Mouse (Mus musculus) thymus, postnatal 4 days (tissue): Measurements from ENCODE around the gene Atp8a1.

ENCODE experiments used
- DNase-seq: peaks from one replicate; pipeline ENCODE4 v3.0.0; 2021

The Atp8a1 gene

GRCm38 (mm10) chr5:67758126-67758525 is 89.1 kb downstream of the Atp8a1 start:
- DNase-seq: no peak

DNA sequence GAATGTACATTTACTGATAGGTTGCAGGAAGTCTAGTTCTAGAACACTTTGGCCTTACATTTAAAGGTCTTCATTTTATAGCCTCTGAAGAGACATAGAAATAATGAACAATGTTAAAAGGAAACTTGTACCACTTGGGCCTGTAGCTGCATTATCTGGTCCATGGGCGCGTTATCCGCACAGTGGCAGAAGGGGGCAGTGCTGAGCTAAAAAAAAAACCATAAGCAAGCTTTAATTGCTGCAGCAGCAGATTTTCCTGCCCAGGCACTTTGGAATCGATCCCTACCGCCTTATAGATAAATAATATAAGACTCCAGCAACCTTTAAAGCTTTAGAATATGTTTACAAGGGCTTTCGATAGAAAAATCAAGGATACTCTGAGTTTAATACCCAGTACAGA is 91.1 kb downstream of the Atp8a1 start:
- DNase-seq: peak; percentile 65

DNA sequence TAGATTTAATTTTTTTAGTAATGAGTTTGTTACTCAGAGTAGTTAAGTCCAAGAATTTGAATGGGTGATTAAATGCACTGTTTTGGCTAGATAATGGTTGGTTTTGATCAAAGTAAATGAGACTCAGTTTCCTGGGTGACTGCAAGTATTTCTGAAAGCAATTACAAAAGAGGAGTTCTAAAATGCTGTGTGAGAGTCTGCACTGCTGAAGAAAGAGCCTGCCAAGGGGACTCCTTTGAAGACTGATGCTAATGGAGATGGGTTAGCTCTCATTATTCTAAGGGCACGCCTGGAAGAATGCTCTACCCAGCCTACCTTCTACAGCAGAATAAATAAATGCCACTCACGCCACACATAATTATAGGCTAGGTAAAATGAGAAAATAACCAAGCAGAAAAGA is 94.2 kb downstream of the Atp8a1 start:
- DNase-seq: no peak

DNA sequence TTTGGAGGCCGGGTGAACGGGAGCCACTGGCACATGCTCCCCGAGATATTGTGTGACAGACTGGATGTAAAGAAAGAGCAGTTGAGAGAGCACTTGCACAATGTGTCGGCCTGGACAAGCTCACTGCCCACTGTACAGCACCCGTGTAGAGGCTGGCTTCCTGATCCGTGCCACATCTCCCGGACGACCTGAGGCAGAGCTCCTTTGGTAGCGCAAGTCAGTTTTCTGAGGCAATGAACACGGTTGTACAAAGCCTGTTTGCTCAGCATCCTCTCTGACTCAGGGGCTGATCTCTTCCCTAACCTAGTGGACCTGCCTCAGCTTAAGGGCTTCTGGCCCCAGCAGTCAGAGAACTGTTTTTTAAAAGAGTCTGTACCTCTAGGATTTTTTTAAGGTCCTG is 94.6 kb downstream of the Atp8a1 start:
- no peak for DNase-seq

GRCm38 (mm10) chr5:67752007-67752406 is 95.2 kb downstream of the Atp8a1 start:
- DNase-seq: peak; percentile 13

DNA sequence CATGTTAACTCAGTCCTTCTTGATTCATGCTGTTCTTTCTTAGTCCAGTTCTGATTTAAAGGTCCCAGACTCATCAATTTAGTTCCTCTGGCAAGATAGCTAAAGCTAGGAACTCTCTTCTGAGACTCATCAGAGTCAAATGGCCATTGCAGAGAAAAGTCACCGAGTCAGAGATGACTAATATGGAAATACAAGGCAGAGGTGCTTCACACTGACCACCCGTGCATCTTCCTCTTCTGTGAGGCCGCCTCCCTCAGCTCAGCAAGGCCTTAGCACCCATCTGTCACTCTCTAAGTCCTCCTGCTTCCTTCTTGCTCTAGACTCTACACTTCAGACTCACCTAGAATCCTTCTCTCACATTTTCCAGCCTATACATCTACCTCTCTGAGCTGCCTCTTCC is 108.0 kb downstream of the Atp8a1 start:
- no peak for DNase-seq

- DNase-seq: no peak
Observed at GRCm38 (mm10) chr5:67738133-67738532, 109.1 kb downstream of the Atp8a1 start.

GRCm38 (mm10) chr5:67735771-67736170 is 111.5 kb downstream of the Atp8a1 start:
- no peak for DNase-seq

DNA sequence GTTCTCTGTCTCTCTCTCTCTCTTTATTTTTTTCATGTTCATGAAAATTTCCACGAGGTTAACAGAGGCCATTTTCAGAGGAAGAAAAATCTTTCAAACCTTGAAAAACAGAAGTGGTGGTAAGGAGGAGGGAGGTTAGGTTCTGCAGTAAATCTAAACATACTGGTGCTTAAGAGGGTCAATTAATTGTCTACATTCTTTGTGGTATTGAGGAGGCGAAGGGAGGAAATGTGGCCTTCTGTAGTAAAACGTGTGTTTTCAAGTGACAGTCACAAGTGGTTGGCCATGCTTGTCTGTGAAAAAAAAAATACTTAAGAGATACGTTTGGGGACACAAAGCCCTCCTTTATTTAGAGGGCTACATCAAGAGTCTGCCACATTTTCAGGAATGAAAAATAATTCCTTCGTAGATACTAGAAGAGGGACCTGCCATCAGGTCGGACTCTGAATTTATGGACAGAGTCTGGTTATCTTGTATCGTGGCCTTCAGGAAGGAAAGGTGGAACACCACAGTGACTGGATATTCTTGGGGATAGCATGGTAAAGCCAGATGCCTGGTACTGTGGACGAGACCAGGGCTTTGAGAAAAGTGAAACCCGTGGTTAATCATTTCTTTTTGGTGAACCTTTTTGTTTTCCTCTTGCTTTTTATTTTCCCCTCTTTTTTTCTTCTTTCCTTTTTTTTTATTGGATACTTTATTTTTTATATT is 113.5 kb downstream of the Atp8a1 start:
- DNase-seq: no peak

- DNase-seq: no peak
Observed at GRCm38 (mm10) chr5:67733150-67733549, 114.1 kb downstream of the Atp8a1 start.

- no peak for DNase-seq
Observed at GRCm38 (mm10) chr5:67727755-67728154, 119.5 kb downstream of the Atp8a1 start.

DNA sequence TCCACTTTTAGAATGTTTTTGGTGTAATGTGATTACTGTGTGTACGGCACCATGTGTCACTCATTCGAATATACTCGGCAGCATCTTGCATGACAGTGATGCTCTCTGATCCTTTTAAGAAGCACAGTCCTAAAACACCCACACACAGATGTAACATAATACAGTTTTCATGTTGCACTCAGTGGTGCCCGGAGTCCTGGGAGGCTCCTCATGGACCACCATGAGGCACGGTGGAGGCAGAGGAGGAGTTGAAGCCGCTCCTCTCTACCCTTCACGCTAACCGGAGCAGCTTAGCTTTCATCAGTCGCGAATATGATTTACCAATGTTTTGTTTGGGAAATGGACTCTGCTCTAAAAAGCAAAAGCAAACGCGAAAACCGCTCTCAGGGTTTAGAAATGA is 120.4 kb downstream of the Atp8a1 start:
- DNase-seq: no peak

- DNase-seq: no peak
Observed at GRCm38 (mm10) chr5:67701641-67702040, 145.6 kb downstream of the Atp8a1 start.

- DNase-seq: no peak
Observed at GRCm38 (mm10) chr5:67699418-67699817, 147.8 kb downstream of the Atp8a1 start.

GRCm38 (mm10) chr5:67698176-67698575 is 149.1 kb downstream of the Atp8a1 start:
- no peak for DNase-seq

- DNase-seq: no peak
Observed at GRCm38 (mm10) chr5:67696741-67697596, 150.3 kb downstream of the Atp8a1 start.

DNA sequence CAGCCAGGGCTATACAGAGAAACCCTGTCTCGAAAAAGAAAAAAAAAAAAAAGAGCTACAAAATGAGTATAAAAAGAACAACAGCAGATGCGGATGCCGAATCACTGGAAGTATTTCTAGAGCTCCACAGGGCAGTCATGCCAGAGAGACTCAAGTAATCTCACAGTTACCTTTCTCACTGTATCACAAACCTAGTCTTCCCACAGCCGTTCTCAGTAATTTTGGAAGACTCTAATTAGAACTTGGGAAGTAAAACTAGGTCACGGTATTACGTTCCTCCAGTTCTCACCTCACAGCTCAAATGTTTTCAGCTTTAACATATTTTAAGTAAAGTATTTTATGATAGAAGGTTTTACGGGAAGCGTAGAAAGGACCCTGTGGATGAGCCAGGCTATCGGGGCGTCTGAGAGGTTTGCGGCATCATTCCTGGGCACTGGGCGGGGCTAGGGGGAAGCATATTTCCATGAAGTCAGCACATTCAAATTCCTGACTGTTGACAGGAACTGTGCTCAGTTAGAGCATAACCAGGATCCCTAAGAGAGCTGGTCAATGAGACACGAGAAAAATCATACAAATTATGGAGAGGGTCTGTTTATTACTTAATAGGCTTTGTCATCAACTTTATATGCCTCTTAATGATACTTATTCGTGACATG is 152.1 kb downstream of the Atp8a1 start:
- no peak for DNase-seq

GRCm38 (mm10) chr5:67690336-67690735 is 156.9 kb downstream of the Atp8a1 start:
- DNase-seq: no peak

- DNase-seq: no peak
Observed at GRCm38 (mm10) chr5:67688001-67688400, 159.2 kb downstream of the Atp8a1 start.

GRCm38 (mm10) chr5:67685906-67686305 is 161.3 kb downstream of the Atp8a1 start:
- no peak for DNase-seq

DNA sequence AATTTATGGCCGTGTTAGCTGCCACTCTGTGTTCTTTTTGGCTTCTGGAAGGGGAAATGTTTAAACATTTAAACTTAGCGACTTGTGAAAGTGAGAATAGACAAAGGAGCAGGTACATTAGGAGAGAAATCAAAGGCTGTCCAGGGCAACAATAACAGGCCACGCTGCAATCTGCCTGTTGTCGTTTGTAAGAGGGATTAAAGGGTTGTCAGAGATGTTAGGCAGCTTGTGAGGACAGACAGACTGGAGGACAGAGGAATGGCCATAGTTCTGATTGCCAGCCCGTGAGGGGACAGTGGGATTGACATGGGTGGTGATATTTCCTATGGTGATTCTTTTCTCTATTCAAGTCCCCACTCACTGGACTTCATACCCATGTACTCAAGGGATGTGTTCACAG is 161.8 kb downstream of the Atp8a1 start:
- no peak for DNase-seq

DNA sequence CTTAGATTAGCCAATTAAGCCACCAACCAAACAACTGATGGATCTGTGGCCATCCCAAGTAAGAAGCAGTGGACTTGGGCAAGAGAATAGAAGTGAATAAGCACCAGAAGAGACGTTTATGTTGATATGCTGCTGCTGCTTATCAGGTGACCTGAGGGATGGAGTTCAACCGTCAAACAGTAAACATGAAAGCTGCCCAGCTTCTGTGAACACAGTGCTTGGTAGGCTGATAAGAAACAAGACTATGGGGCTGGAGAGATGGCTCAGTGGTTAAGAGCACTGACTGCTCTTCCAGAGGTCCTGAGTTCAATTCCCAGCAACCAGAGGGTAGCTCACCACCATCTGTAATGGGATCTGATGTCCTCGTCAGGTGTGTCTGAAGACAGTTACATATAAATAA is 168.4 kb downstream of the Atp8a1 start:
- no peak for DNase-seq

DNA sequence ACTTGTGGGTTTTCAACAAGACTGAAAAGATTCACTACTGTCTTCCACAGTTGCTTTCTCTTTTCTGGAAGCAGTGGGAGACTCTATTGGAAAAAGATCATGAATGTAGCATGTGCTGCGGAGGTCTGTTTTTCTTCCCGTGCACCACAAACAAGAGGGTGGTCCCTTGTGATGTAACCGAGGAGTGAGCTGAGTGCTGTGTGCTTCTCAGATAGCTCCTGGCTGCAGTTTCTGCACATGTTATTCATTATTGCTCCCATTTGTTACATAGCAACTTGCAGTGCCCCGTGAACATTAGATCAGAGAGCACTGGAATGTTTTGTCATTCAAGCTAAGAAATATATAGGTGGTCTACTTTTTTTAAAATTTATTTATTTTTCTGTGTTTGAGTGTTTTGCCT is 174.2 kb downstream of the Atp8a1 start:
- no peak for DNase-seq

- DNase-seq: no peak
Observed at GRCm38 (mm10) chr5:67670158-67670557, 177.1 kb downstream of the Atp8a1 start.
